Mouse (Mus musculus) midbrain, embryonic 16.5 days (tissue): Measurements from ENCODE around the gene Rps6kc1. TPM values are rescaled to one million over a fixed set of nuclear protein-coding genes. Genes with fewer than 3 reads are reported as not detected.
A peak's percentile ranks its signal among the peaks of the same experiment; 100 is the strongest.

Experiments used
- ATAC-seq: fragments of 200-750 bp; cut with Nextera tagmentation; 2 replicates; pipeline ENCODE4 v1.8.0; 2017; ENCODE audit warnings: moderate TSS enrichment
- H3K27ac ChIP-seq: fragments of 300-500 bp; sonication (generic); 2 replicates; pipeline ENCODE4 v1.5.1; 2014; ENCODE audit warnings: mild to moderate bottlenecking, low read length, mixed read lengths
- H3K27me3 ChIP-seq: fragments of 300-500 bp; sonication (generic); 2 replicates; pipeline ENCODE4 v1.6.1; 2014; ENCODE audit warnings: low read depth, low read length, mixed read lengths; ENCODE audit not compliant: control insufficient read depth, insufficient read depth
- H3K36me3 ChIP-seq: fragments of 300-500 bp; sonication (generic); 2 replicates; pipeline ENCODE4 v1.6.1; 2014; ENCODE audit warnings: mild to moderate bottlenecking, low read length, moderate library complexity, mixed read lengths; ENCODE audit not compliant: control insufficient read depth, insufficient read depth
- H3K4me1 ChIP-seq: fragments of 300-500 bp; sonication (generic); 2 replicates; pipeline ENCODE4 v1.6.1; 2014; ENCODE audit warnings: mild to moderate bottlenecking, low read length, mixed read lengths; ENCODE audit not compliant: control insufficient read depth, insufficient read depth
- H3K4me2 ChIP-seq: fragments of 300-500 bp; sonication (generic); 2 replicates; pipeline ENCODE4 v1.6.1; 2014; ENCODE audit warnings: mild to moderate bottlenecking, low read length, mixed read lengths
- H3K4me3 ChIP-seq: fragments of 300-500 bp; sonication (generic); 2 replicates; pipeline ENCODE4 v1.5.1; 2014; ENCODE audit warnings: low read depth, mild to moderate bottlenecking, low read length, moderate library complexity, mixed read lengths
- H3K9ac ChIP-seq: fragments of 300-500 bp; sonication (generic); 2 replicates; pipeline ENCODE4 v1.6.1; 2014; ENCODE audit warnings: low read depth, low read length, mixed read lengths
- H3K9me3 ChIP-seq: fragments of 300-500 bp; sonication (generic); replicated peaks from 2 replicates; pipeline ENCODE4 v1.6.1; 2014; ENCODE audit warnings: mild to moderate bottlenecking, low read length, mixed read lengths; ENCODE audit not compliant: control insufficient read depth, poor library complexity, severe bottlenecking
- WGBS: fragments of 180-500 bp; shearing (Covaris S2); extraction: QIAGEN DNeasy Blood & Tissue Kit; methylation state at CpG from one replicate; pipeline ENCODE4 v1.1.7; 2014; 5-methylcytosine and 5-hydroxymethylcytosine counted together
- polyA plus RNA-seq: library from polyadenylated mRNA; unstranded; fragments of >200 nt; fragmentation: Nextera tagmentation; extraction: Ambion mirVana; gene quantifications from 2 replicates; pipeline ENCODE4 v1.2.1, GENCODE M21; 2015

The Rps6kc1 gene
- polyA plus RNA-seq, 1 experiment from 2014 or later, result 34.8 TPM

- WGBS, result 84% methylated on average over 2 of the region's 2 CpGs
- no peak overlapping the region for H3K27ac ChIP-seq
- no peak overlapping the region for H3K4me3 ChIP-seq
- H3K27me3 ChIP-seq, result no peaks in the 10 kb centered on the region
- no peak overlapping the region for H3K9ac ChIP-seq
- H3K4me1 ChIP-seq, result no peaks in the 10 kb centered on the region
- no peak for ATAC-seq
- peaks cover 11% of the 10 kb centered on the region; the same call in 1 of the 2 replicates for H3K36me3 ChIP-seq
- no peaks in the 10 kb centered on the region for H3K9me3 ChIP-seq
- H3K4me2 ChIP-seq, result no peak overlapping the region
Observed at GRCm38 (mm10) chr1:190888031-190888430, 23.5 kb downstream of the Rps6kc1 start.

GRCm38 (mm10) chr1:190886014-190886413 is 25.6 kb downstream of the Rps6kc1 start:
- no peak overlapping the region for H3K4me2 ChIP-seq
- H3K36me3 ChIP-seq, result peaks cover 11% of the 10 kb centered on the region; the same call in 1 of the 2 replicates
- no peaks in the 10 kb centered on the region for H3K4me1 ChIP-seq
- WGBS, result 92% methylated on average over 4 of the region's 4 CpGs
- H3K27ac ChIP-seq, result no peak overlapping the region
- no peaks in the 10 kb centered on the region for H3K27me3 ChIP-seq
- H3K4me3 ChIP-seq, result no peak overlapping the region
- H3K9ac ChIP-seq, result no peak overlapping the region
- ATAC-seq, result no peak
- H3K9me3 ChIP-seq, result no peaks in the 10 kb centered on the region

- H3K4me2 ChIP-seq, result no peak overlapping the region
- no peaks in the 10 kb centered on the region for H3K27me3 ChIP-seq
- H3K36me3 ChIP-seq, result peaks cover 11% of the 10 kb centered on the region; the same call in 1 of the 2 replicates
- H3K9ac ChIP-seq, result no peak overlapping the region
- no peak overlapping the region for H3K4me3 ChIP-seq
- no peaks in the 10 kb centered on the region for H3K9me3 ChIP-seq
- no peak overlapping the region for H3K27ac ChIP-seq
- 0 out of 2 replicates have a peak, but pooled peaks have one; percentile 14 for ATAC-seq
- H3K4me1 ChIP-seq, result no peaks in the 10 kb centered on the region
- WGBS, result 6% methylated on average over 2 of the region's 2 CpGs
Observed at GRCm38 (mm10) chr1:190881422-190881821, 30.1 kb downstream of the Rps6kc1 start.

GRCm38 (mm10) chr1:190880638-190881037 is 30.9 kb downstream of the Rps6kc1 start:
- no peak overlapping the region for H3K4me2 ChIP-seq
- H3K4me3 ChIP-seq, result no peak overlapping the region

GRCm38 (mm10) chr1:190875751-190876150 is 35.8 kb downstream of the Rps6kc1 start:
- no peak overlapping the region for H3K9ac ChIP-seq
- 92% methylated on average over 6 of the region's 6 CpGs for WGBS
- H3K27me3 ChIP-seq, result no peaks in the 10 kb centered on the region
- no peaks in the 10 kb centered on the region for H3K9me3 ChIP-seq
- H3K4me1 ChIP-seq, result no peaks in the 10 kb centered on the region
- ATAC-seq, result no peak
- peaks cover 6% of the 10 kb centered on the region for H3K36me3 ChIP-seq
- no peak overlapping the region for H3K27ac ChIP-seq
- no peak overlapping the region for H3K4me3 ChIP-seq
- no peak overlapping the region for H3K4me2 ChIP-seq

More at GRCm38 (mm10) chr1:190880638-190881037, 30.9 kb downstream of the Rps6kc1 start:
- Histone ChIP-seq H3K27ac (no peak overlapping the region), H3K4me1 (no peaks in the 10 kb centered on the region), H3K9me3 (no peaks in the 10 kb centered on the region), H3K36me3 (peaks cover 7% of the 10 kb centered on the region; the same call in 1 of the 2 replicates), H3K9ac (no peak overlapping the region), H3K27me3 (no peaks in the 10 kb centered on the region)
- WGBS, result 85% methylated on average over 6 of the region's 6 CpGs
- ATAC-seq, result no peak

- H3K4me3 ChIP-seq, result no peak overlapping the region
- peaks cover 6% of the 10 kb centered on the region for H3K36me3 ChIP-seq
- H3K9ac ChIP-seq, result no peak overlapping the region
- H3K4me1 ChIP-seq, result no peaks in the 10 kb centered on the region
- H3K27me3 ChIP-seq, result no peaks in the 10 kb centered on the region
- no peak overlapping the region for H3K27ac ChIP-seq
- H3K4me2 ChIP-seq, result no peak overlapping the region
- WGBS, result 91% methylated on average over 4 of the region's 4 CpGs
- no peak for ATAC-seq
- H3K9me3 ChIP-seq, result no peaks in the 10 kb centered on the region
Observed at GRCm38 (mm10) chr1:190875089-190875488, 36.5 kb downstream of the Rps6kc1 start.

GRCm38 (mm10) chr1:190871068-190871467 is 40.5 kb downstream of the Rps6kc1 start:
- Histone ChIP-seq H3K36me3 (peaks cover 6% of the 10 kb centered on the region), H3K9me3 (no peaks in the 10 kb centered on the region), H3K4me2 (no peak overlapping the region), H3K4me3 (no peak overlapping the region), H3K9ac (no peak overlapping the region), H3K27me3 (no peaks in the 10 kb centered on the region), H3K4me1 (0 out of 2 replicates have a peak, but pooled peaks cover 3% of the 10 kb centered on the region), H3K27ac (no peak overlapping the region)
- WGBS, result 92% methylated on average over 11 of the region's 12 CpGs
- no peak for ATAC-seq

GRCm38 (mm10) chr1:190869996-190870395 is 41.6 kb downstream of the Rps6kc1 start:
- 0 out of 2 replicates have a peak, but pooled peaks cover 3% of the 10 kb centered on the region for H3K4me1 ChIP-seq
- H3K9me3 ChIP-seq, result no peaks in the 10 kb centered on the region
- H3K4me3 ChIP-seq, result no peak overlapping the region
- 93% methylated on average over 4 of the region's 4 CpGs for WGBS
- no peak overlapping the region for H3K27ac ChIP-seq
- H3K27me3 ChIP-seq, result no peaks in the 10 kb centered on the region
- peaks cover 6% of the 10 kb centered on the region for H3K36me3 ChIP-seq
- no peak for ATAC-seq
- H3K4me2 ChIP-seq, result no peak overlapping the region
- no peak overlapping the region for H3K9ac ChIP-seq

GRCm38 (mm10) chr1:190868790-190869189 is 42.8 kb downstream of the Rps6kc1 start:
- Histone ChIP-seq H3K9ac (0 out of 2 replicates have a peak overlapping the region, but pooled peaks have one; percentile 17), H3K27ac (no peak overlapping the region), H3K4me3 (no peak overlapping the region), H3K4me2 (no peak overlapping the region), H3K9me3 (no peaks in the 10 kb centered on the region), H3K4me1 (0 out of 2 replicates have a peak, but pooled peaks cover 3% of the 10 kb centered on the region), H3K36me3 (peaks cover 6% of the 10 kb centered on the region), H3K27me3 (no peaks in the 10 kb centered on the region)
- 0 out of 2 replicates have a peak, but pooled peaks have one; percentile 48 for ATAC-seq
- 58% methylated on average over 3 of the region's 3 CpGs for WGBS
